Mouse (Mus musculus) MEL (cell line): ENCODE results near the gene Zfp646. TPM values are rescaled to one million over a fixed set of nuclear protein-coding genes. Genes with fewer than 3 reads are reported as not detected.
A peak's percentile ranks its signal among the peaks of the same experiment; 100 is the strongest.

Source experiments
- DNase-seq: peaks from one replicate; pipeline ENCODE4 v3.0.0; 2011; ENCODE audit warnings: low read depth, low spot score
- H3K27ac ChIP-seq: 2 replicates; pipeline ENCODE4 v1.5.1; 2012; ENCODE audit warnings: low read depth, mild to moderate bottlenecking, control low read depth, low read length, moderate library complexity; ENCODE audit not compliant: control insufficient read depth
- H3K27me3 ChIP-seq, 2 experiments: fragments of 150-350 bp in 1 of 2; sonication (generic) in 1 of 2; 2 replicates each; pipeline ENCODE4 v1.6.1; 2012; ENCODE audit warnings: low read length in 2 of 2, mild to moderate bottlenecking in 2 of 2, improper control_type of control experiment in 1 of 2, moderate library complexity in 1 of 2; ENCODE audit not compliant: insufficient read depth in 2 of 2, control insufficient read depth in 1 of 2
- H3K36me3 ChIP-seq, 2 experiments: 2 replicates each; pipeline ENCODE4 v1.6.1; 2012 to 2014; ENCODE audit warnings: low read length in 2 of 2, improper control_type of control experiment in 1 of 2, inconsistent platforms in 1 of 2, mild to moderate bottlenecking in 1 of 2; ENCODE audit not compliant: insufficient read depth in 2 of 2, control insufficient read depth in 1 of 2
- H3K4me1 ChIP-seq, 2 experiments: fragments of 150-350 bp in 1 of 2; sonication (generic) in 1 of 2; 2 replicates each; pipeline ENCODE4 v1.6.1; 2012; ENCODE audit warnings: low read length in 2 of 2, improper control_type of control experiment in 1 of 2, mild to moderate bottlenecking in 1 of 2; ENCODE audit not compliant: insufficient read depth in 2 of 2, control insufficient read depth in 1 of 2
- H3K4me3 ChIP-seq, 2 experiments: fragments of 150-350 bp in 1 of 2; sonication (generic) in 1 of 2; 2 replicates each; pipeline ENCODE4 v1.5.1; 2012; ENCODE audit warnings: low read depth in 2 of 2, low read length in 2 of 2, mild to moderate bottlenecking in 2 of 2, moderate library complexity in 2 of 2, control low read depth in 1 of 2, improper control_type of control experiment in 1 of 2; ENCODE audit not compliant: control insufficient read depth in 1 of 2, insufficient read depth in 1 of 2
- H3K79me2 ChIP-seq: 2 replicates; pipeline ENCODE4 v1.6.1; 2012; ENCODE audit warnings: mild to moderate bottlenecking, low read length, moderate library complexity; ENCODE audit not compliant: control insufficient read depth, poor library complexity, insufficient read depth
- H3K9ac ChIP-seq: 2 replicates; pipeline ENCODE4 v1.6.1; 2012; ENCODE audit warnings: low read depth, mild to moderate bottlenecking, control low read depth, low read length, moderate library complexity; ENCODE audit not compliant: control insufficient read depth, poor library complexity, severe bottlenecking
- H3K9me3 ChIP-seq: fragments of 150-350 bp; sonication (generic); replicated peaks from 2 replicates; pipeline ENCODE4 v1.6.1; 2012; ENCODE audit warnings: mild to moderate bottlenecking, low read length, improper control_type of control experiment, moderate library complexity; ENCODE audit not compliant: insufficient read depth
- BHLHE40 ChIP-seq: IDR thresholded peaks from 2 replicates; pipeline ENCODE4 v1.6.1; 2012; ENCODE audit warnings: low read depth, mild to moderate bottlenecking, inconsistent platforms, low read length, improper control_type of control experiment, borderline replicate concordance
- CHD1 ChIP-seq: IDR thresholded peaks from 2 replicates; pipeline ENCODE4 v1.6.1; 2012; ENCODE audit warnings: low read depth, mild to moderate bottlenecking, inconsistent platforms, low read length, improper control_type of control experiment
- E2F4 ChIP-seq: IDR thresholded peaks from 2 replicates; pipeline ENCODE4 v1.6.1; 2011; ENCODE audit warnings: low read depth, low read length, improper control_type of control experiment, borderline replicate concordance
- EP300 ChIP-seq, 2 experiments: IDR thresholded peaks; 2 replicates each; pipeline ENCODE4 v1.6.1; 2011; ENCODE audit warnings: improper control_type of control experiment in 2 of 2, low read length in 2 of 2, low read depth in 1 of 2, mild to moderate bottlenecking in 1 of 2
- ETS1 ChIP-seq: IDR thresholded peaks from 2 replicates; pipeline ENCODE4 v1.6.1; 2012; ENCODE audit warnings: low read depth, mild to moderate bottlenecking, inconsistent platforms, low read length, improper control_type of control experiment, moderate library complexity
- GABPA ChIP-seq: IDR thresholded peaks from 2 replicates; pipeline ENCODE4 v1.6.1; 2012; ENCODE audit warnings: low read depth, mild to moderate bottlenecking, inconsistent platforms, low read length, improper control_type of control experiment, moderate library complexity
- GATA1 ChIP-seq: IDR thresholded peaks from 2 replicates; pipeline ENCODE4 v1.6.1; 2011; ENCODE audit warnings: low read depth, low read length, improper control_type of control experiment
- JUND ChIP-seq: IDR thresholded peaks from 2 replicates; pipeline ENCODE4 v1.6.1; 2011; ENCODE audit warnings: low read depth, mild to moderate bottlenecking, improper control_type of control experiment, low read length
- KAT2A ChIP-seq: conservative IDR thresholded peaks from 2 replicates; pipeline ENCODE4 v1.6.1; 2012; ENCODE audit warnings: low read depth, low read length, improper control_type of control experiment, inconsistent platforms
- MAFK ChIP-seq: IDR thresholded peaks from 2 replicates; pipeline ENCODE4 v1.6.1; 2011; ENCODE audit warnings: low read depth, mild to moderate bottlenecking, low read length, improper control_type of control experiment, borderline replicate concordance
- MAX ChIP-seq: IDR thresholded peaks from 2 replicates; pipeline ENCODE4 v1.6.1; 2011; ENCODE audit warnings: low read length, improper control_type of control experiment
- MEF2A ChIP-seq: IDR thresholded peaks from 2 replicates; pipeline ENCODE4 v1.6.1; 2014; ENCODE audit warnings: low read depth, mild to moderate bottlenecking, inconsistent platforms, low read length, improper control_type of control experiment; ENCODE audit not compliant: poor library complexity, insufficient replicate concordance, severe bottlenecking; ENCODE audit errors: extremely low read depth
- MXI1 ChIP-seq: IDR thresholded peaks from 2 replicates; pipeline ENCODE4 v1.6.1; 2011; ENCODE audit warnings: mild to moderate bottlenecking, low read depth, low read length, improper control_type of control experiment
- MYB ChIP-seq: IDR thresholded peaks from 2 replicates; pipeline ENCODE4 v1.6.1; 2011; ENCODE audit warnings: mild to moderate bottlenecking, low read depth, low read length, improper control_type of control experiment
- MYC ChIP-seq: IDR thresholded peaks from 2 replicates; pipeline ENCODE4 v1.6.1; 2011; ENCODE audit warnings: low read depth, mild to moderate bottlenecking, low read length, improper control_type of control experiment, moderate library complexity
- NELFE ChIP-seq: IDR thresholded peaks from 2 replicates; pipeline ENCODE4 v1.6.1; 2011; ENCODE audit warnings: low read depth, low read length, improper control_type of control experiment
- NRF1 ChIP-seq: IDR thresholded peaks from 2 replicates; pipeline ENCODE4 v1.6.1; 2014; ENCODE audit warnings: low read depth, mild to moderate bottlenecking, inconsistent platforms, low read length, improper control_type of control experiment, moderate library complexity; ENCODE audit not compliant: poor library complexity, insufficient read depth, severe bottlenecking
- POLR2AphosphoS2 ChIP-seq: IDR thresholded peaks from 2 replicates; pipeline ENCODE4 v1.6.1; 2011; ENCODE audit warnings: low read length, improper control_type of control experiment
- SIN3A ChIP-seq: IDR thresholded peaks from 2 replicates; pipeline ENCODE4 v1.6.1; 2012; ENCODE audit warnings: low read length, improper control_type of control experiment, inconsistent platforms
- SMC3 ChIP-seq: IDR thresholded peaks from 2 replicates; pipeline ENCODE4 v1.6.1; 2011; ENCODE audit warnings: low read depth, low read length, improper control_type of control experiment
- TBP ChIP-seq: IDR thresholded peaks from 2 replicates; pipeline ENCODE4 v1.8.0; 2011; ENCODE audit warnings: low read depth, low read length, improper control_type of control experiment
- TCF12 ChIP-seq: IDR thresholded peaks from 2 replicates; pipeline ENCODE4 v1.6.1; 2014; ENCODE audit warnings: low read depth, mild to moderate bottlenecking, inconsistent platforms, low read length, improper control_type of control experiment, moderate library complexity
- UBTF ChIP-seq: IDR thresholded peaks from 2 replicates; pipeline ENCODE4 v1.6.1; 2012; ENCODE audit warnings: low read depth, mild to moderate bottlenecking, inconsistent platforms, low read length, improper control_type of control experiment, moderate library complexity, borderline replicate concordance; ENCODE audit not compliant: insufficient read depth
- USF1 ChIP-seq: IDR thresholded peaks from 2 replicates; pipeline ENCODE4 v1.6.1; 2014; ENCODE audit warnings: low read depth, mild to moderate bottlenecking, inconsistent platforms, low read length, improper control_type of control experiment, moderate library complexity
- USF2 ChIP-seq, 2 experiments: IDR thresholded peaks; 2 replicates each; pipeline ENCODE4 v1.6.1; 2011 to 2012; ENCODE audit warnings: improper control_type of control experiment in 2 of 2, low read length in 2 of 2, borderline replicate concordance in 1 of 2, inconsistent platforms in 1 of 2, low read depth in 1 of 2, mild to moderate bottlenecking in 1 of 2; ENCODE audit not compliant: insufficient read depth in 1 of 2
- ZC3H11A ChIP-seq: IDR thresholded peaks from 2 replicates; pipeline ENCODE4 v1.6.1; 2012; ENCODE audit warnings: low read depth, mild to moderate bottlenecking, inconsistent platforms, low read length, improper control_type of control experiment
- ZKSCAN1 ChIP-seq: IDR thresholded peaks from 2 replicates; pipeline ENCODE4 v1.6.1; 2012; ENCODE audit warnings: low read depth, mild to moderate bottlenecking, inconsistent platforms, low read length, improper control_type of control experiment, moderate library complexity
- ZMIZ1 ChIP-seq: IDR thresholded peaks from 2 replicates; pipeline ENCODE4 v1.6.1; 2012; ENCODE audit warnings: low read depth, mild to moderate bottlenecking, inconsistent platforms, low read length, improper control_type of control experiment, moderate library complexity
- ZNF384 ChIP-seq: IDR thresholded peaks from 2 replicates; pipeline ENCODE4 v1.6.1; 2012; ENCODE audit warnings: low read depth, mild to moderate bottlenecking, inconsistent platforms, low read length, improper control_type of control experiment
- polyA plus RNA-seq, 2 experiments: library from polyadenylated mRNA; stranded (reverse) in 1 of 2; unstranded in 1 of 2; fragments of >175 nt in 1 of 2; fragments of >200 nt in 1 of 2; gene quantifications; 2 replicates each; pipeline versions ENCODE4 v1.2.1 to v1.2.4; 2012; ENCODE audit warnings: low replicate concordance in 2 of 2, low read depth in 1 of 2; ENCODE audit not compliant: insufficient read length in 2 of 2, insufficient read depth in 1 of 2, missing spikeins in 1 of 2
- total RNA-seq: library from RNA; depleted of rRNA; stranded (reverse); fragments of 300-350 nt; gene quantifications from 2 replicates; pipeline ENCODE4 v1.2.3, GENCODE M21; 2012

Zfp646 gene
- total and polyA plus RNA-seq, 3 experiments = 35.8 to 38.2 TPM; not detected in 1

- TF ChIP-seq MAFK = no peak
- TF ChIP-seq CHD1 = no peak
- TF ChIP-seq MEF2A = no peak
- no peak for TF ChIP-seq NELFE
- no peak for TF ChIP-seq MAX
- TF ChIP-seq ZNF384 = no peak
- TF ChIP-seq JUND = no peak
- no peak for TF ChIP-seq MXI1
- Histone ChIP-seq H3K9ac (no peak overlapping the region), H3K4me1 (peaks cover 2 to 13% of the 10 kb centered on the region in 2 experiments; a peak in 2 of 4 replicates), H3K9me3 (no peaks in the 10 kb centered on the region), H3K4me3 (no peak overlapping the region), H3K36me3 (peaks cover 0 to 4% of the 10 kb centered on the region in 2 experiments; a peak in 2 of 4 replicates), H3K27ac (no peak overlapping the region), H3K79me2 (peaks cover 9% of the 10 kb centered on the region), H3K27me3 (no peaks in the 10 kb centered on the region)
- no peak for DNase-seq
These were observed 32.6 kb downstream of the Zfp646 start for GRCm38 (mm10) chr7:127908656-127909055.

GRCm38 (mm10) chr7:127912190-127912871, 36.3 kb downstream of the Zfp646 start, which contains the start of gene Kat8:
Gene Kat8 (plus strand): TSS chr7:127912516.
- Histone ChIP-seq H3K9ac (peak within 1 kb of the TSS; percentile 80), H3K9me3 (no peaks in the 10 kb centered on the region), H3K27ac (peak within 1 kb of the TSS; percentile 74), H3K79me2 (peaks cover 5% of the 10 kb centered on the region), H3K4me3 (peak within 1 kb of the TSS; percentile 83 to 93), H3K36me3 (peaks cover 2 to 4% of the 10 kb centered on the region in 2 experiments; a peak in 3 of 4 replicates), H3K27me3 (no peaks in the 10 kb centered on the region), H3K4me1 (peaks cover 2 to 7% of the 10 kb centered on the region in 2 experiments; a peak in 2 of 4 replicates)
- peak; percentile 95 for DNase-seq
- peak; percentile 97 for TF ChIP-seq POLR2AphosphoS2
- peak; percentile 66 for TF ChIP-seq SIN3A
- TF ChIP-seq NRF1 = peak; percentile 57
- TF ChIP-seq CHD1 = no peak
- TF ChIP-seq JUND = no peak
- no peak for TF ChIP-seq UBTF
- 0 out of 2 replicates have a peak, but pooled peaks have one; percentile 29 for TF ChIP-seq ETS1
- TF ChIP-seq GATA1 = no peak
- TF ChIP-seq ZC3H11A = no peak
- TF ChIP-seq USF2 (IDR thresholded peaks at IDR 0.05; ENCODE audit: borderline replicate concordance in 1 of 2, insufficient read depth in 1 of 2, low read depth in 1 of 2, low read length in 2 of 2) = no peak
- TF ChIP-seq ZNF384 = no peak
- TF ChIP-seq GABPA = no peak
- no peak for TF ChIP-seq SMC3
- 0 out of 2 replicates have a peak, but pooled peaks have one; percentile 36 for TF ChIP-seq ZKSCAN1
- TF ChIP-seq BHLHE40 = no peak
- peak in 1 of 2 experiments; percentile 23; a peak in 1 of 4 replicates for TF ChIP-seq EP300 (IDR thresholded peaks at IDR 0.05; ENCODE audit: low read depth in 1 of 2, low read length in 2 of 2)
- peak; percentile 81 for TF ChIP-seq MXI1
- TF ChIP-seq USF1 = no peak
- TF ChIP-seq MYB = no peak
- peak; percentile 66 for TF ChIP-seq TCF12
- TF ChIP-seq MYC = no peak
- peak; percentile 91 for TF ChIP-seq TBP
- no peak for TF ChIP-seq MAX
- TF ChIP-seq E2F4 = no peak
- peak; percentile 81; the same call in 1 of the 2 replicates for TF ChIP-seq ZMIZ1
- TF ChIP-seq KAT2A = peak; percentile 82; the same call in 1 of the 2 replicates
